Mouse (Mus musculus) heart, embryonic 11.5 days (tissue): ENCODE measurements at regions not wholly inside any gene's neighbourhood (a gene's known extent, or its start where the extent isn't known, plus 50 kb on each side); places are given as distances from the start of the nearest gene placed in this dataset.

ENCODE experiments used
- ATAC-seq: fragments of 200-750 bp; cut with Nextera tagmentation; replicated peaks from 2 replicates; pipeline ENCODE4 v1.8.0; 2017; ENCODE audit warnings: moderate library complexity; ENCODE audit not compliant: insufficient number of reproducible peaks, low FRiP score, low TSS enrichment
- H3K27ac ChIP-seq: fragments of 300-500 bp; sonication (generic); 2 replicates; pipeline ENCODE4 v1.5.1; 2014; ENCODE audit warnings: mild to moderate bottlenecking, low read depth, low read length
- H3K27me3 ChIP-seq: fragments of 300-500 bp; sonication (generic); 2 replicates; pipeline ENCODE4 v1.6.1; 2014; ENCODE audit warnings: mild to moderate bottlenecking, low read length, mixed read lengths; ENCODE audit not compliant: control insufficient read depth, insufficient read depth
- H3K36me3 ChIP-seq: fragments of 300-500 bp; sonication (generic); 2 replicates; pipeline ENCODE4 v1.6.1; 2014; ENCODE audit warnings: mild to moderate bottlenecking, low read length, moderate library complexity, mixed read lengths; ENCODE audit not compliant: control insufficient read depth, insufficient read depth
- H3K4me1 ChIP-seq: fragments of 300-500 bp; sonication (generic); 2 replicates; pipeline ENCODE4 v1.6.1; 2014; ENCODE audit warnings: low read length; ENCODE audit not compliant: control insufficient read depth, insufficient read depth
- H3K4me2 ChIP-seq: fragments of 300-500 bp; sonication (generic); 2 replicates; pipeline ENCODE4 v1.6.1; 2014; ENCODE audit warnings: mild to moderate bottlenecking, moderate library complexity
- H3K4me3 ChIP-seq: fragments of 300-500 bp; sonication (generic); 2 replicates; pipeline ENCODE4 v1.5.1; 2014; ENCODE audit warnings: low read depth, low read length
- H3K9ac ChIP-seq: fragments of 300-500 bp; sonication (generic); 2 replicates; pipeline ENCODE4 v1.6.1; 2014; ENCODE audit warnings: mild to moderate bottlenecking, low read depth, low read length, moderate library complexity
- H3K9me3 ChIP-seq: fragments of 300-500 bp; sonication (generic); replicated peaks from 2 replicates; pipeline ENCODE4 v1.6.1; 2016; ENCODE audit warnings: low read length; ENCODE audit not compliant: control insufficient read depth
- WGBS: fragments of 180-500 bp; shearing (Covaris S2); extraction: QIAGEN DNeasy Blood & Tissue Kit; methylation state at CpG from one replicate; pipeline ENCODE4 v1.1.7; 2014; ENCODE audit not compliant: insufficient replicate concordance; 5-methylcytosine and 5-hydroxymethylcytosine counted together

- peaks cover 5% of the 10 kb centered on the region; the same call in 1 of the 2 replicates for H3K9me3 ChIP-seq
- peaks cover 14% of the 10 kb centered on the region; the same call in 1 of the 2 replicates for H3K4me1 ChIP-seq
- ATAC-seq: no peak
- H3K36me3 ChIP-seq: no peaks in the 10 kb centered on the region
- peak overlapping the region; percentile 22; the same call in 1 of the 2 replicates for H3K27ac ChIP-seq
- H3K27me3 ChIP-seq: no peaks in the 10 kb centered on the region
- H3K4me2 ChIP-seq: peak overlapping the region; percentile 11; the same call in 1 of the 2 replicates
- 37% methylated on average over 17 of the region's 17 CpGs for WGBS
- no peak overlapping the region for H3K4me3 ChIP-seq
- no peak overlapping the region for H3K9ac ChIP-seq
Observed at GRCm38 (mm10) chr11:79806911-79807466, 155.2 kb downstream of the Utp6 start.

GRCm38 (mm10) chr11:79806417-79806816 lies 155.8 kb downstream of the Utp6 start:
- WGBS: 58% methylated on average over 10 of the region's 10 CpGs
- no peak overlapping the region for H3K4me3 ChIP-seq
- H3K36me3 ChIP-seq: no peaks in the 10 kb centered on the region
- ATAC-seq: no peak
- no peaks in the 10 kb centered on the region for H3K27me3 ChIP-seq
- peaks cover 5% of the 10 kb centered on the region; the same call in 1 of the 2 replicates for H3K9me3 ChIP-seq
- peaks cover 14% of the 10 kb centered on the region; the same call in 1 of the 2 replicates for H3K4me1 ChIP-seq
- no peak overlapping the region for H3K9ac ChIP-seq
- no peak overlapping the region for H3K4me2 ChIP-seq
- peak overlapping the region; percentile 41; the same call in 1 of the 2 replicates for H3K27ac ChIP-seq

DNA sequence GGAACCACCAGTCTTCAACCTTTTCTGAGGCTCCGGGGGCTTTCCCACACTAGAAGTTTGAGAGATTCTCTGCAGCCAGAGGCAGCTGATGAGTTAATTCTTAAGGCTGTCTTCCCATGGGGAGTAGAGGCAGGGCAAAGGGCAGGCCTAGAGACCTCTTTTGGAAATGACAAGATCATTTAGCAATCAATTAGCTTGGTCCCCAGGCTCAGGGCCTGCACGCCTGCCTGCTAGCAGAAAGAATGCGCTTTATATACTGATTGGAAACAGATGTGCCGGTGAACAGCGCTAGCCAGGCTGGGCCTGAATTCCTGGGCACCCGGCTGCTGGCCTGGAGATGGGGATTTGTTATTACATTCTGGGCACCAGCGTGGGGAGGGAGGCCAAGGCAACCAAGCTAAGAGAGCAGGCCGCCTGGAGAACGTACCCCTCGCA lies 156.2 kb downstream of the Utp6 start:
- Histone ChIP-seq H3K4me3 (no peak overlapping the region), H3K36me3 (no peaks in the 10 kb centered on the region), H3K27ac (peak overlapping the region; percentile 41; the same call in 1 of the 2 replicates), H3K27me3 (no peaks in the 10 kb centered on the region), H3K4me1 (peaks cover 14% of the 10 kb centered on the region; the same call in 1 of the 2 replicates), H3K9ac (no peak overlapping the region), H3K9me3 (peaks cover 5% of the 10 kb centered on the region; the same call in 1 of the 2 replicates), H3K4me2 (no peak overlapping the region)
- ATAC-seq: no peak
- WGBS: 39% methylated on average over 10 of the region's 10 CpGs

- 66% methylated on average over 2 of the region's 2 CpGs for WGBS
- Histone ChIP-seq H3K4me2 (no peak overlapping the region), H3K36me3 (no peaks in the 10 kb centered on the region), H3K4me1 (peaks cover 14% of the 10 kb centered on the region; the same call in 1 of the 2 replicates), H3K9ac (no peak overlapping the region), H3K9me3 (peaks cover 5% of the 10 kb centered on the region; the same call in 1 of the 2 replicates), H3K27me3 (no peaks in the 10 kb centered on the region), H3K4me3 (no peak overlapping the region), H3K27ac (no peak overlapping the region)
- no peak for ATAC-seq
Observed at GRCm38 (mm10) chr11:79803971-79804370, 158.2 kb downstream of the Utp6 start.

DNA sequence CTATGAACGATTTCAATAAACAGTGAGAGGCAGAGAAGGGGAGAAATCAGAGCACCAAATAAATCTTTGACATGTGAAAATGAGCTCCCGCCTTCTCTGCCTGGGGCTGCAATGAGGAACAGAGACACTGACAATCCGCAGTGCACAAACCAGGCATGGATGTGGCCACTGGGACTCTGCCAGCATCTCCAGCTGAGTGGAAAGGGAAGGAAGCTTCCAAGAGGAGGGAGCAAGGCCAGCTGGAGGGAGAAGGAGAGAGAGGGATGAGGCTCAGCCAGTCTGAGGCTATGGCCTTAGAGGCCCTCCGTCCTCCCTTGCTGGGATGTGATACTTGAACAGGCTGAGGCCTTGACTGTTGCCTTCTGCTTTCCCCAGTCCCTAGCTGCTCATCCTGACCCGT lies 159.2 kb downstream of the Utp6 start:
- Histone ChIP-seq H3K4me1 (peaks cover 14% of the 10 kb centered on the region; the same call in 1 of the 2 replicates), H3K27ac (no peak overlapping the region), H3K4me3 (no peak overlapping the region), H3K9ac (no peak overlapping the region), H3K27me3 (no peaks in the 10 kb centered on the region), H3K4me2 (no peak overlapping the region), H3K9me3 (peaks cover 5% of the 10 kb centered on the region; the same call in 1 of the 2 replicates), H3K36me3 (no peaks in the 10 kb centered on the region)
- WGBS: 67% methylated on average over 5 of the region's 5 CpGs
- no peak for ATAC-seq

DNA sequence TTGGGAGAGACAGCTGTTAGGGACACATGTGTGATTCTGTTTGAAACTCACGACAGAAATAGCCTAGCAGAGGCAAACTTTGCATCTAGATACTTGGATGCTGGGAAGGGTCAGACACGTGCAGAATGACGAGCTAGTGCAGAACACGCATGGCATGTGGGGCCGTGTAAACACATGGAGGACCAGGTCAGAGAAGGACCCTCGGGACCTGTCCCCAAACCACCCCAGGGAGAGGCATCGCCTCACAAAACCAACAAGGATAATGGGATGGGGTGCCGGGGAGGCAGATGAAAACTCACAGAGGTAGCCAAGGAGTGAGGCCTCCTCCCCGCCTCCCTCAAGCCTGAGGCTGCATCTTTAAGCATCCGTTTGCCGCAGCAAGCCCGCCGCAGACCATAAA lies 159.6 kb downstream of the Utp6 start:
- ATAC-seq: no peak
- no peaks in the 10 kb centered on the region for H3K36me3 ChIP-seq
- H3K9me3 ChIP-seq: peaks cover 5% of the 10 kb centered on the region; the same call in 1 of the 2 replicates
- peaks cover 14% of the 10 kb centered on the region; the same call in 1 of the 2 replicates for H3K4me1 ChIP-seq
- no peak overlapping the region for H3K4me3 ChIP-seq
- no peak overlapping the region for H3K4me2 ChIP-seq
- H3K27ac ChIP-seq: no peak overlapping the region
- 75% methylated on average over 13 of the region's 13 CpGs for WGBS
- H3K9ac ChIP-seq: no peak overlapping the region
- H3K27me3 ChIP-seq: no peaks in the 10 kb centered on the region

DNA sequence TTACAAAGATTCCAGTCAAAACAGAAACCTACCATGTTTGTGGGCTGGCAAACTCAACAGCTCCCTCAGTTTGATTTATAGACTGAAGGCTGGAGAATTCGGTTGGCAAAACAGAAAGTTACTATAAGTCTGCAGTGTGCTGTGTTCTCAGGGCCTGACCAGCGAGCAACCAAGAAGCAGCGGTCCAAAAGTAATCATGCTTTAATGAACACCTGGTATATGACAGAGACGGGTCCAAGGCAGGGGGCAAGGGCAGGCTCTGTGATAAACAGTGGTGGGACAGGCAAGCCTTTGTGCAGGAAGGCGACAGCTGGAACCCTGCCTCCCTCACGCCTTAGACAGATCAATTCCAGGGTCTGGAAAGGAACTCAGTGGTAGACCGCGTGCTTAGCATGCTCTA lies 161.9 kb downstream of the Utp6 start:
- Histone ChIP-seq H3K36me3 (no peaks in the 10 kb centered on the region), H3K9ac (no peak overlapping the region), H3K27me3 (no peaks in the 10 kb centered on the region), H3K4me3 (no peak overlapping the region), H3K9me3 (peaks cover 5% of the 10 kb centered on the region; the same call in 1 of the 2 replicates), H3K27ac (no peak overlapping the region), H3K4me2 (no peak overlapping the region), H3K4me1 (no peaks in the 10 kb centered on the region)
- WGBS: 66% methylated on average over 8 of the region's 8 CpGs
- no peak for ATAC-seq

- Histone ChIP-seq H3K9me3 (no peaks in the 10 kb centered on the region), H3K4me3 (no peak overlapping the region), H3K27me3 (no peaks in the 10 kb centered on the region), H3K4me1 (peaks cover 27% of the 10 kb centered on the region), H3K36me3 (no peaks in the 10 kb centered on the region), H3K4me2 (no peak overlapping the region), H3K9ac (no peak overlapping the region), H3K27ac (no peak overlapping the region)
- WGBS: 82% methylated on average over 3 of the region's 3 CpGs
- ATAC-seq: no peak
Observed at GRCm38 (mm10) chr11:79788251-79788741, 173.9 kb downstream of the Utp6 start.

DNA sequence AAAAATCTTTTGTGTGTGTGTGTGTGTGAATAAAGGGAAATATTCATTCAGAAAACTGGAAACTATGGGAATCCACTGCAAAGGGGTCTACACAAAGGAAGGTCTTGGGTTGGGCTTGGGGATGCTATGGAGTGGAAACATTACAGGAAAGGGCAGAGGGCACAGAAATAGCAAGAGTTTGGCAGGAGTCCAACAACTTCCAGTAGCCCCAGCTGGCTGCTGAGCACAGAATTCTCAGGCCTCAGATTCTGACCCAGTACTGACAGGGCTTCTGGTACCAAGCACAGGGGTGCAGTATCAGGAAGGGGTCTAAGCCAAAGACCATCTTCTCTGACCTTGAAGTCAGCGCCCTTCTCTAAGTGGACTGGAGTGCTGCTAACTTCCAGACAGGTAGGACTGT lies 174.4 kb downstream of the Utp6 start:
- Histone ChIP-seq H3K27ac (no peak overlapping the region), H3K9me3 (no peaks in the 10 kb centered on the region), H3K4me2 (no peak overlapping the region), H3K4me1 (peaks cover 27% of the 10 kb centered on the region), H3K4me3 (no peak overlapping the region), H3K36me3 (no peaks in the 10 kb centered on the region), H3K9ac (no peak overlapping the region), H3K27me3 (no peaks in the 10 kb centered on the region)
- 83% methylated on average over 1 of the region's 1 CpGs for WGBS
- ATAC-seq: no peak
